Mouse (Mus musculus): ENCODE measurements around the gene Sub1. TPM values are rescaled to one million over a fixed set of nuclear protein-coding genes. Genes with fewer than 3 reads are reported as not detected.

Sub1 gene
- total RNA-seq, 2 experiments from 2014 or later: 615 to 824 TPM

DNA sequence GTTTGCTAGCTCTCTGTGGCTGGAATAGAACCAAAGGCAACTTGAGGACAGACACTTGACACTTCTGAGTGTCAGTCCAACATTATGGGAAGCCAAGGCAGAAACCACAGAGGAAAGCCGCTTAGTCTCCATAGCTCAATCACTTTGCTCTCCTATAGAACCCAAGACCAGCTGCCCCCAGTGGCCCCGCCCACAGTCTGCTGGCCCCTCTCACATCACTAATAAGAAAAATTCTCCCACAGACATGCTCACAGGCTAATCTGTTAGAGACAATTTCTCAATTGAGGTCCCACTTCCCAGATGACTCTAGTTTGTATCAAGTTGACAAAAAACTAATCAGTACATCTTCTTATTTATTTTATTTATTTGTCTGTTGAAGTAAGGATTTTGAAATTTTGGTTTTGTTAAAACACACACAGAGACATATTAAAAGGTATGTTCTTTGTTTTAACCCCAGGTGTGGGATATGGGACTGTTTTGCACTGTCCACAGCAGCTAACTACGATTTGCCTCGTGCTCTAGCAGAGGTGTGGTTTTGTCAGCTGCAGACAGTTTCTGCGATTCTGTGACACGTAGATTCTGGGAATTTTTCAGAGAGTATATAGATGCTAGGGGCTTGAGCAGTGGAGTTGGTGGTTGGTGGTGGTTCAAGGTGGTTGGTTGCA lies 16.9 kb upstream of the Sub1 start:
- ATAC-seq (replicated peaks; ENCODE audit: poor library complexity): no peak

- ATAC-seq (replicated peaks; ENCODE audit: poor library complexity): peak; percentile 42
These were observed 13.8 kb upstream of the Sub1 start for GRCm38 (mm10) chr15:12010602-12011044.

DNA sequence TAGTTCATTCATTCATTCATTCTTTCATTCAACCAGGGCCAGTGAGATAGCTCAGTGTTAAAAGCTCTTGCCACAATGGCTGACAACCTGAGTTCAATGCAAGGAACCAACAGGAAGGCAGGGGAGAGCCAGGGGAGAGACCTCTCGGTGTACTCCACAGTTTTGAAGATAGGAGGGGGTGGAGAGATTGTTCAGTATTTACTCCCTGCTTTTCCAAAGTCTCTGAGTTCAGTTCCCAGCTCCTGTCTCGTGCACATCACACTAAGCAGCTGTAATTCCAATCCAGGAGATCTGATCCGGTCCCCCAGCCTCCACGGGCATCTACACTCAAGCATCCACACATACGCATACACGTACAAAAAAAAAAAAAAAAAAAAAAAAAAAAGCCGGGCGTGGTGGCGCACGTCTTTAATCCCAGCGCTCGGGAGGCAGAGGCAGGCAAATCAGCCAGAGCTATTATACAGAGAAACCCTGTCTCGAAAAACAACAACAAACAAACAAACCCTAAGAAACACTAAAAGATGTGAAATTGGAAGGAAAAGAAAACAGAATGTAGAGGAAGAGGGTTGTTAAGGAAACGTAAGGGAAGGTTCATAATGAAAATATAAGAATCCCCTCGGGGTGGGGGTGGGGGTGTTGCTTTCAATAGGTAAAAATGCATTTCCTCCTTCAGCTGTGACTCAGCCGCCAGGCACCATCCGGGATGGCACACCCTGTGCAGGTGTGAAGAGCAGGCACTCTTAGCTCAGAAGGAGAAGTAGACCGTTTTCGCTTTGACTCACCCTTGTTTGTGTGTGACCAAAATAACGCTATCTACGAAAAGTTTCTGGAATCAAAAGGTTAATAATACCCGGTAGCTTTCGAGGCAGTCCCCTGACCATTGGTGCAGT lies 13.2 kb upstream of the Sub1 start:
- peak; percentile 33 for ATAC-seq (replicated peaks; ENCODE audit: poor library complexity)

DNA sequence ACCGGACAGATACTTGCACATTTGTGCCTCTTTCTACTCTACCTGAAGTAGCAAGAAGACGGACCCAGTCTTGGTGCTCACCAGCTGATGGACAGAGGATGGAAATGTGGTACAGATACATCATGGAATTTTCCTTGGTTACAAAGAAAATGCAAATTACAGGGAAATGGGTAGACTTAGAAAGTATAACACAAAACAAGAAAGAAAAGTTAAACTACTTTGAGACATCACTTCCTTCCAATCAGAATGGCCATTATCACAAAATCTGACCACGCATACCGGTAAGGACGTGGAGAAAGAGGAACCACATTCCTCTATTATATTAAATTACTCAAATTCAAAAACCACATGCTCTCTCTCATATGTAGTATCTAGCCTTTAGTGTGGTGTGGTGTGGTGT lies 12.1 kb upstream of the Sub1 start:
- peak; percentile 12; the same call in 1 of the 2 replicates for ATAC-seq (replicated peaks; ENCODE audit: poor library complexity)

DNA sequence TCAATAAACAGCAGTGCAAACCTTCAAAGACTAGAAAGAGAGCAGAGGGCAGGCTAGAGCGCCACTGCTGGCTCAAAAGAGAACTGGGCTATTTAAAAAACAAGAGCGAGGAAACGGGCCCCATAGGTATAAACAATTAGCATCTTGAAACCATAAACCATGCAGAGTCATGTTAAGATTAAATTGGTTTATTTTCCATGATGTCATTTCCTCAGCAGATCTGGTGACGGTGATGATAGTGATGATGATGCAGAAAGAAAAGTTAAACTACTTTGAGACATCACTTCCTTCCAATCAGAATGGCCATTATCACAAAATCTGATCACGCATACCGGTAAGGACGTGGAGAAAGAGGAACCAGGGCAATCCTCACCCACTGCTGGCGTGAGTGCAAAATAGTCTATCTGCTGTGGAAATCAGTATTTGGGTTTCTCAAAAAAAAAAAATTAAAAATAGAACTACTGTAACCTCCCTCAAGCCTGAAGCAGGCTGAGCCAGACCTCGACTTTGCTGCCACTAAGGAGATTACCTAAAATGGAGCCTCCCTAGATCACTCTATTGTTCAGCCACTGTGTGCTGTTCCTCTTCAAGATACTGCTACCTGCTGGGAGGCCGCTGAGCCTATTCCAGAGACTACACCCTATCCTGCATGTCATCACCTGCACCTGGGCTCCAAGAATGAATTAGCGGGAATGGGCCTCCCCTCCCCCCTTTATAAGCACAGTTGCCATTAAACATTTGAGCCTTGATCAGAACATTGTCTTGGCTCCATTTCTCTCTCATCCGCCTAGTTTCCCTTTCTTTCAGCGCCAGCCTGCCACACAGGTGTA lies 11.4 kb upstream of the Sub1 start:
- peak; percentile 63 for ATAC-seq (replicated peaks; ENCODE audit: poor library complexity)

DNA sequence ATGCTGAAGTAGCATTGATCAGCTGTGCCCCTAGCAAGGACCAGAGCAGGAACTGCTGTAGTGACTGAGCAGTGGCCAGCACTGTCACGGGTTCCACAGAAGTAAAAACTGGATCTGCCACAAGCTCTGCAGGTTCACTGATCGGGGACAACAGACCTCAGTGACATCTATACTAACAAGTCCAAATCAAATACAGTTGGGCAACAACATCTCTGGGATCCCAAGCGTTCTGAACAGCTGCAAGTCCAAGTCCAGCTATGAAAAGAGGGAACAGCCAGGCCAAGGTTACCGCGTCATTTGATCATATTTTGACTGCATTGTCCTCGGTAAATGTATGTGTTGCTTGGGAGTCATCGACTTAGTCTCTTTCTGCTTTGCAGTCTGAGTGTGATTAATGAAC lies 10.6 kb upstream of the Sub1 start:
- no peak for ATAC-seq (replicated peaks; ENCODE audit: poor library complexity)

- no peak for ATAC-seq (replicated peaks; ENCODE audit: poor library complexity)
These were observed 9.4 kb upstream of the Sub1 start for GRCm38 (mm10) chr15:12006169-12006568.

DNA sequence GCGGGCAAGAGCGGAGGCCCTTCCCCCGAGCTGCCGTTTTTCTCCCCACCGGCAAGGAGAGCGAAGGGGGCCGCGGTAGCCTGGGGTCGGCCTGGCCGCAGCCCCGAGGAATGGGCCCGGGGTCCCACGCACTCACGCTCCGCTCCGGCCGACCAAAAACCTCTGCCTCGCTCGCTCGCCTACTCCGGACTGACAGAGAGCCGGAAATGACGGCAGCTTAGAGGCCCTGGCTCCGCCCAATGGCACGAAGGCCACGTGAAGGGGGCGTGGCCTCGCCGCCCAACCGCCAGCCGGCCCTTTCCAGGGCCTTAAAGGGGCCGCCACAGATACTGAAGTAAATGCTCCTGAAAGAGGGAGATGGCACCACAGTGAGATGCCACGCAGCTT lies 975 bp downstream of the Sub1 start:
- peak; percentile 96 for ATAC-seq (replicated peaks; ENCODE audit: poor library complexity)

- peak; percentile 62 for ATAC-seq (replicated peaks; ENCODE audit: poor library complexity)
These were observed 1.6 kb downstream of the Sub1 start for GRCm38 (mm10) chr15:11994921-11995814.

- no peak for ATAC-seq (replicated peaks; ENCODE audit: poor library complexity)
These were observed 2.8 kb downstream of the Sub1 start for GRCm38 (mm10) chr15:11994006-11994405.

DNA sequence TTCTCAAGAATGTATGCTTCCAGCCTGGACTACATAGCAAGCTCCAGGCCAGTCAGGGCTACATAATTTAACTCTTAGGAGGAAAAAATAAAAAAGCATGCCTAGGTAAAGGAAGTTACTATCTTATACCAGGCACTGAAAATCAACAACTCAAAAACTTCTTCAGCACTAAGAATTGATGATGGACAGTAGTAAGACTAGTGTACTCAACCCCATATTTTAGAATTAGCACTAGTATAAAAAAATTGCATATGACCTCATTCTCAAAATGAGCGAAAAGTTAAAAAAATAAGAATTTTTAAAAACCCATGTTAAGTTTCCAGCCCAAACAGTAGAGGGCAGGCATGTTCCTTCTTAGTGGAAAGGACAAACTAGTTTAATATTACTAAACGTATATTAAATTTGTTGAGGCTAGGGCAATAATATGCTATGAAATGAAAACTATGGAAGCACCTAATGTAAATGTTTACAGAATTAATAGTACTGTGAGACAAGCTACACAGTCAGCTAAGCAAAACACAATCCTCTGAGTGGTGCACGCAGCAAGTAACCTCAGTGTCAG lies 5.2 kb downstream of the Sub1 start:
- ATAC-seq (replicated peaks; ENCODE audit: poor library complexity): no peak

DNA sequence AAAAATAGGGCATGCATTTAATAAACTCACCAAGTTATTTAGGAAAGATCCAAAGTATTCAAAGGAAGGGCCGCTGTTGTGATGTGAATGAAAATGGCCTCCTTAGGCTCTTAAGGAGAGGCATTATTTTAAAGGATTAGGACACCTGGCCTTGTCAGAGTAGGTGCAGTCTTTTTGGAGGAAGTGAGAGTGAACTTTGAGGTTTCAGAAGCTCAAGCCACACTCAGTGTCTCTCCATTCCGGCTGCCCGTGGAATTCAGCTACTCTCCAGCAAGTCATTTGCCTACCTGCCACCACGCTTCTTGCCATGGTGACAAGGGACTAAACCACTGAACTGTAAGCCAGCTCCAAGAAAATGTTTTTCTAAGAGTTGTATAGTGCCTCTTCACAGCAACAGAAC lies 8.2 kb downstream of the Sub1 start:
- ATAC-seq (replicated peaks; ENCODE audit: poor library complexity): no peak

DNA sequence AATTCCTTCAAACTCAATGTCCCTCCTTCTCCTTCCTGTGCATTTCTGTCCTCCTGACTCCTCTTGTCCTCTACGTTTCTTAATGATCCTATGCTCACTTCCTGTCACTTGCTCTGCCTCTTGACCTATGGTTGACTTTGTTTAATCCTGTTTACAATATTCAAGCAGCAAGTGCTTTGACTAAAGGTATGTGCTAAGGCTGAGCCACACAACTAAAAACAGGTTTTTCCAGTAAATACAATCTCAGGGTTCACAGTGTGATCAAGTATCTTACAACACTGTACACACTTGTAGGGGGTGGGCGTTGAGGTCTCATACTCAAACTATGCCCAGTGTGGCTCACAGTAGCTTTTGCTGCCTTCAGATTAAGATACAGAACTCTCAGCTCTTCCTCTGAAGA lies 8.9 kb downstream of the Sub1 start:
- ATAC-seq (replicated peaks; ENCODE audit: poor library complexity): no peak

- ATAC-seq (replicated peaks; ENCODE audit: poor library complexity): no peak
These were observed 14.8 kb downstream of the Sub1 start for GRCm38 (mm10) chr15:11981985-11982384.

- ATAC-seq (replicated peaks; ENCODE audit: poor library complexity): no peak
These were observed 15.3 kb downstream of the Sub1 start for GRCm38 (mm10) chr15:11981501-11981900.

DNA sequence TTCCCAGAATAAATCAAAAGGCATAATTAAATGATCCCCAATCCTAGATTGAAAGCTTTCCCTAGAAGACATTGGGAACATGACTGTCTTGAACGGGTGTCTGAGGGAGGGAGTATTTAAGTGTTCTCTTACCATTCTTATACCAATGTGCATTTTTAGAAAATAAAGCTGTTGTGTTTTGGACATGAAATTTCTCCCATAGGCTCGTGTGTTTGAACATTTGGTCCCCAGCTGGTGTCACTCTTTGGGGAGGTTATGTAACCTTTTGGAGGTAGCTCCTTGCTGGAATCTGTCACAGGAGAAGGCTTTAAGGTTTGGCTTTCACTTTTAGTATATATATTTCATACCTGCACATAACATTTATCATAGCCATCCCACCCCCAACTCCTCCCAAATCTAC lies 18.6 kb downstream of the Sub1 start:
- no peak for ATAC-seq (replicated peaks; ENCODE audit: poor library complexity)

- no peak for ATAC-seq (replicated peaks; ENCODE audit: poor library complexity)
These were observed 19.7 kb downstream of the Sub1 start for GRCm38 (mm10) chr15:11977071-11977470.

DNA sequence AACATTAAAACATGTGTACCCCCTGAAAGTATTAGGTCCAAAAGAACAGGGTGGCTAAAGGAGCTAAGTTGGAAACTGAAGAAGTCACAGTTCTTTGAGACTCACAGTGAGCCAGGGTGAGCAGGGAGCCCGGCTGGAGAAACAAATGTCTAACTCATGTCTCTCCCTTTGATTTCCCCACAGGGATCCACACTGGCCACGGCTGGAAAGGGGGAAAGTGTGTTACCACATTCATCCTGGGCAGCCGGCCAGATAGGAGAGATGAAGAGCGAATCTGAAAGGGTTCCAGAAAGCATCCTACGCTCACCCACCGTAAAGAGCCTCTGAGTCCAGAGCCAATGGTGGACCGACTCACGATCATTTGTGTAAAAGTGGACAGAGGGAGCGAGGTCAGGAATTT lies 20.9 kb downstream of the Sub1 start:
- ATAC-seq (replicated peaks; ENCODE audit: poor library complexity): no peak

DNA sequence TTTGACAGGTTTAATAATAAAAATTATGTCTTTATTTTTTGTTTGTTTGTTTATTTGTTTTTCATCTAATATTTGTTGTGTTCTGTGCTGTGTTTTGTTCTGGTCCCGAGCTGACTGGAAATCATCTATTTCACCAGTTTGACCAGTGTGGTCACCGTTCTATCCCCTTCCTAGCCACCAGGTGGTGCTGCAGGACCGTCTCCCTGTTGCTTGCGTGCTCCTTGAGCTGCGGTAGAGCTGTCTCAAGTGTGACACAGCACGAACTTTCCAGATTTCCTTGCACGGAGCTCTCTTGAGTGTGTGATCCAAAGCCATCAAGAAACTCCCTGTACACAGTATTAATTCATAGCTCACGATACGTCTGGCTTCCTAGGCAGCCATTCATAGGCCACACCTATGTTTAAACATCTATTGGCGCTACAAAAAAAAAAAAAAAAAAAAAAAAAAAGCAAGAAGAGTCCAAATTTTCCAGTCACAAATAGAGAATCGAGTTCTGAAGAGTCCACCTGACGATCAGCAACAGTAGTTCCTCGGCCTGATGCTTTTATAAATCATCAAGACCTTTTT lies 24.8 kb downstream of the Sub1 start:
- ATAC-seq (replicated peaks; ENCODE audit: poor library complexity): peak; percentile 100

GRCm38 (mm10) chr15:11970621-11971020 lies 26.2 kb downstream of the Sub1 start:
- no peak for ATAC-seq (replicated peaks; ENCODE audit: poor library complexity)

Measured in megakaryocyte progenitor cell, adult 5-6 weeks (primary cell).